Mouse (Mus musculus) megakaryocyte-erythroid progenitor cell, adult 5-6 weeks (primary cell): ENCODE results near the gene Cyba. TPM values are rescaled to one million over a fixed set of nuclear protein-coding genes. Genes with fewer than 3 reads are reported as not detected.

ENCODE experiments used
- ATAC-seq: replicated peaks from 2 replicates; pipeline ENCODE4 v1.8.0; 2016; ENCODE audit warnings: mild to moderate bottlenecking, inconsistent platforms; ENCODE audit not compliant: severe bottlenecking, poor library complexity, low FRiP score, low TSS enrichment
- total RNA-seq, 2 experiments: library from RNA; stranded (forward) in 1 of 2; stranded (reverse) in 1 of 2; fragments of 200-1000, 215-1000 nt in 1 of 2; fragments of >200 nt in 1 of 2; fragmentation: Nextera tagmentation in 1 of 2; gene quantifications; 2 replicates each; pipeline ENCODE4 v1.2.3; 2014 to 2017

The Cyba gene
- total RNA-seq, 2 experiments from 2014 or later: 25.4 to 69.7 TPM

DNA sequence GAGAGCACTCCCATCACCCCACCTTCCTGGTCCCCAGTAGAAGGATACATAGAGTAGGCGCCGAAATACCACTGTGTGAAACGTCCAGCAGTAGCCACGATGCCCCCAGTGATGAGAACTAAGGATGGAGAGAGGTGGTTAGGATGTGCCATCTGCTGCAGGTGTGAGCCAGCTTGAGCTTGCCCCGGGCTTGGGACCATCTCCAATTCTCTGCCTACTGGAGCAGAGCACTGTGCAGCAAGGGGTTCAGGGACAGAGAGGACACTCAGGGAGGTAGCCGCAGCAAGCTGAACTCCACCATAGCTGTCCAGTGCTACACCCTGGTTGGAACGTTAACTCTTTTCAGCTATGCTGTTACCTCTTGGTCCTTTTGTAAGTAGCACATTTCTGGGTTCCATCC lies 5.1 kb downstream of the Cyba start:
- ATAC-seq: no peak

DNA sequence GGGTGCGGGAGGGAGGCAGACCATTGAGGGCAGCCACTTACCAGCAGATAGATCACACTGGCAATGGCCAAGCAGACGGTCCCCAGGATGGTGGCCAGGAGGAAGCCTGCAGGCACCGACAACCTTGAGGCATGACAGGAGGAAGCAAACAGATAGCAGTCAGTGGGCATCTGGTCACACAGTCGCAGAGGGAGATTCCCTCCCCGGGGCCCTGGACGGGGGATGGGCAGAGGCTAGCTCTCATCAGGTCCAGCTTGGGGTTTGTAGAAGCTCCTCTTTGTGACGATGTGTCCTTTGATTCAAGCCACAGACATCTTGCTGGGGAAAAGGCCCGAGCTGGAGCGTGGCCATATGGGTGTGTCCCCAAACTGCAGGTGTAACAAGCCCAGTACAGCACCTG lies 6.6 kb downstream of the Cyba start:
- ATAC-seq: no peak

GRCm38 (mm10) chr8:122423659-122424058 lies 9.1 kb downstream of the Cyba start:
- ATAC-seq: no peak

GRCm38 (mm10) chr8:122423217-122423616 lies 9.5 kb downstream of the Cyba start:
- ATAC-seq: no peak

DNA sequence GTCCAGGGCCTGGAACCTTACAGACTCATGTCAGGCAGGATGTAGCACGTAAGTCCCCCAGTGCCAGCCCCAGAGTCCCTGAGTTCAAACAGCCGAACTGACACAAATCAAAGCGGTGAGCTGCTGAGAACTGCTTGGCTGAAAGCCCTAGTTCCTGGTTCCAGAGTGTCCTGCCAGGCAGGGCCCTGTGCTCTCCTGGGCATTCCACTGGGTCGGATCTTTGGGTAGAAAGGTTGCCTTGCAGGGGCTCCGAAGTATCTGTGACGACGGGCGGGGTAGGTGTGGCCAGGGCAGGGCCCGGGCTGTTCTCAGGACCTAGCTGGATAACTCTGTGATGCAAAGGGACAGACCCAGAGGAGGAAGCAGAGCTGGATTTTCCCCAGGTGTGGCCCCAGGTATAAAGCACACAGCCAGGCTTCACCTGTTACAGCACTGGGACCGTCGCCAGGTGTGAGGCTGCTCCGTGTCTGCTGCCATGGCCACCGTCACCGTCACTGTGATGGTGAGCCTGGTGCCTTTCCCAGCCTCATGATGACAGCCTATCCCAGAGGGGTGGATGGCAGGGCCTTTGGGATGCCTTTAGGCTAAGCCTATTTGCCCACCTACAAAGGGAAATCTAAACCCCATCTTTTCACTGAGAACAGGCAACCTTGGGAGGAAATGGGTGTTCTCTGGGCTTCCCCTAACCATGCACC lies 11.2 kb downstream of the Cyba start, which contains the start of gene Il17c:
Gene Il17c (plus strand): TSS at position 645 of the 695 bp plus-strand sequence.
- ATAC-seq: no peak

DNA sequence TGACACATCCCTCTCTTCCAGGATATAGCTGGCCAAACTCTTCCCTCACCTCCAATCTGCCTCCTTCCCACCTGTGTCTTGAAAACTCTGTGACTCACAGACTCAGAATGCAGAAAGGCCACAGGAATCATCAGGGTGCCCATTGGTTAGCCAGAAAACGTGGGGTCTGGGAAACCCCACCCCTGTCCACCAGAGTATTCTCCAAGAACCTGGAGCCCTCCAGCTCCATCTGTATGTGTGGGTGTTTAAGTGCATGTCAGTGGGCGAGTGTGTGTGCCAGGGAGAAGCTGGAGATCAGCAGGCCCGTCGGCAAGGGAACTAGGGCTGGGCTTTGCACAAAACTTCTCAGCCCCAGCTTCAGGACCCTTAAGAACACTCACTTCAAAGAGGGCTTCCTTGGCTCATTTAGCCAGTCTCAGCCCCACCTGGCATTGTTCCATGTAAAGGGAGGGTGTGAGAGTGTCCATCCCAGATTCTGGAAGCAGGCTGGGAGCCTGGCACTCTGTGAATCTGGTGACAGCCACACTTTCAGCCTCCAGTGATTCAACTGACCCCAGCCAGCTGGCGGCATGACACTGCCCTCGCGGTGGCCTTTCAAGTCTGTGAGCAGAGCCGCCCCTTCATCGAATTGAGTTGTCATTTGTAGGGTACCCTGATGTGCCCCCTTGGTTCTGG lies 12.7 kb downstream of the Cyba start:
- no peak for ATAC-seq

- no peak for ATAC-seq
Measured at GRCm38 (mm10) chr8:122415554-122415953, 17.2 kb downstream of the Cyba start.

- ATAC-seq: no peak
Measured at GRCm38 (mm10) chr8:122414311-122414710, 18.4 kb downstream of the Cyba start.

DNA sequence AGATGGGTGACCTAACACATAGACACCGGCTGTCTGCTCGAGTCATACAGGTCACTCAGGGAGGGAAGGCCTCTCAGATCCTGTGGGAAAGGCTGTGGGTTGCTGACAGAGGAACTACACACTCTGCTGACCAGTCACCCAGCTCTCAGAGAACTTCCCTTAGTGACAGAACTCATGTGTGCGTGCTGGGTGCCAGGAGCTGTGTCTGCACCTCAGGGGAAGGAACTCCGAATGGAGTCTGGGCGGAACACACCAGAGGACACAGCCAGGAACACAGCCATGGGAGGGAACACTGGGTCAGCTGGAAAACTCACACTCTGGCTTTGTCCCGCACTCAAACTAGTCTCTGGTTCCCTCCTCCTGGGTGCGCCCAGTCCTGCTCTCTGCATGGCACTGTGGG lies 25.1 kb downstream of the Cyba start:
- no peak for ATAC-seq

- peak; percentile 49 for ATAC-seq
Measured at GRCm38 (mm10) chr8:122405146-122405805, 27.5 kb downstream of the Cyba start.

- ATAC-seq: no peak
Measured at GRCm38 (mm10) chr8:122398186-122398585, 34.5 kb downstream of the Cyba start.

GRCm38 (mm10) chr8:122395291-122395690 lies 37.4 kb downstream of the Cyba start:
- no peak for ATAC-seq

DNA sequence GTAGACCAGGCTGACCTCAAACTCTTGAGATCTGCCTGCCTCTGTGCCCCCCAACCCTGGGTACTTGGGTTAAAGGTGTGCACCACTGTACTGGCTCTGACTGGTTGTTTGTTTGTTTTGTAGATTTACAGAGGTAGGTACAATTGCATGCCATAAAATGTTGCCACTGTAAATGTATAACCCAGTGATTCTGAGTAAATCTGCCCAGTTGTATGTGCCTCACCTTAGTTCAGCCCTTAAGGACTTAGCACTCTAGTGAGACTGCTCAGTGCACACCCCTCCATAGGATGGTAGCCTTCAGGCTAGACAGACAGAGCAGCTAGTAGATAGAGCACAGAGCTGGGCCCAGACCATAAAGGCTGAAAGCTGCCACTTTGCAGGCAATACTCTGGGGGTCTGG lies 39.0 kb downstream of the Cyba start:
- no peak for ATAC-seq

- no peak for ATAC-seq
Measured at GRCm38 (mm10) chr8:122390758-122391157, 42.0 kb downstream of the Cyba start.

DNA sequence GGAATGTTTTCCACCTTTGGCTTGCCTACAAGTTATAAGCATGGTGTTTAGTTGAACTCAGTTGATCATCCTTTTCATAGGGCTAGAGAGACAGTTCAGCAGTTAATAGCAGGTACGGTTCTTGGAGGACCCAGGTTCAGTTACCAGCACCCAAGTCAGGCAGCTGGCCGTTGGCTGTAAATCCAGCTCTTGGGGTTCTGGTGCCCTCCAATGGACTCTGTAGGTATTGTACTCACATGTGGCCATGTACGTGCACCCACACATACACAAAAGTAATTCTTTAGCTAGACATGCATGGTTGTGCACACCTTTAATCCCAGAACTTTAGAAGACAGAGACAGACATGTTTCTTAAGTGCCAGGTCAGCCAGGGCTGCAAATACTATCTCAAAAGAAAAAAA lies 43.4 kb downstream of the Cyba start:
- no peak for ATAC-seq

GRCm38 (mm10) chr8:122383039-122383438 lies 49.7 kb downstream of the Cyba start:
- no peak for ATAC-seq

- ATAC-seq: peak; percentile 86
Measured at GRCm38 (mm10) chr8:122376365-122377231, 56.1 kb downstream of the Cyba start, which contains the start of gene Zc3h18. Gene Zc3h18, plus strand, starts transcription at chr8:122376609.

GRCm38 (mm10) chr8:122375751-122376364 lies 56.9 kb downstream of the Cyba start:
- ATAC-seq: no peak

DNA sequence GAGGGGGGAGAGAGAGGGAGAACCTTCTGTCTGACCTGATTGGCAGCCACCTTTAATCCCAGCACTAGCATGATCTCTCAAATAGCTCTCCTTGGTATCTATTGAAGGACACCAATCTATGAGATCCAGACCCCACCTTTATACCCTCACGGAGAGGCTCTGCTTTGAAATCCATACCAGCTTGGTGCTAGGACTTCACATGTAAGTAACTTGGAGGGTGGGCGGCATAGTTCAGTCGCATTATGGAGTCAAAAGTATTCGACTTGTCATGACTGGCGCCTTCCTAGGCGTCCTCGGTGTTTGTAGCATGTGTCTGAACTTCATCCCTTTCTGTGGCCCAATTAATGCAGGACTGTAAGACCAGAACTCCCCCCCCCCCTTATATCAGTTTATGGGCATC lies 57.4 kb downstream of the Cyba start:
- ATAC-seq: no peak
